Mouse (Mus musculus): ENCODE results near the gene Zfp784. TPM values are rescaled to one million over a fixed set of nuclear protein-coding genes. Genes with fewer than 3 reads are reported as not detected.
"Not testable (repeated sequence)": the region's sequence is repeated elsewhere in the genome, so short reads cannot be mapped to it uniquely, and the experiment has no call there.

The Zfp784 gene
- polyA plus RNA-seq, 1 experiment from 2014 or later: 3.3 TPM

DNA sequence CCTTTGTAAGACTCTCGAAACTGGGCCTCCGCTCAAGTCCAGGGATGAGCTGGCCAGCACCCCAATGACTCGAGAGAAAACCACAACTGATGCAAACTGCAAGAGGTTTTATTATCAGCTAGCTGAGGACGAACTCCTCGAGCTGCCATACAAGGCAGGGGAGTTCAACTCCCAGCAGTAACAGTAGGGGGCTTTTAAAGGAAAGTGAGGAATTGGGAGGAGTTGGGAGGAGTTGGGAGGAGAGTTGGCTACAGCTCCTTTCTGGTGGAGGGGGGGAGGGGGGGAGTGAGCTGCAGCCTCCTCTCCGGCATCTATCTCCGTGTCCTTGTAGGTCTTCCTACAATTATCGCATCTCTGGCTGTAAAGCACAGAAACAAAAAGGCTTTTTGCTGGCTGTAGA lies 35.4 kb downstream of the Zfp784 start:
- not testable (repeated sequence) for H3K27ac ChIP-seq (replicated peaks; ENCODE audit: low read depth, low read length); ATAC-seq (replicated peaks; ENCODE audit: insufficient number of reproducible peaks, low FRiP score, low TSS enrichment, low read depth); H3K4me2 ChIP-seq (ENCODE audit: low read depth, low read length); DNase-seq (ENCODE audit: low spot score); H3K9ac ChIP-seq (replicated peaks; ENCODE audit: low read length); H3K4me3 ChIP-seq (ENCODE audit: low read depth, low read length); H3K9me3 ChIP-seq (replicated peaks; ENCODE audit: control insufficient read depth, low read length); H3K4me1 ChIP-seq (ENCODE audit: control insufficient read depth, insufficient read depth, low read length); H3K27me3 ChIP-seq (ENCODE audit: control insufficient read depth, insufficient read depth, low read length)
- 68% methylated on average over 8 of the region's 8 CpGs for WGBS
- H3K36me3 ChIP-seq (replicated peaks; ENCODE audit: control insufficient read depth, insufficient read depth, low read depth, low read length): peaks cover 12% of the 10 kb centered on the region

DNA sequence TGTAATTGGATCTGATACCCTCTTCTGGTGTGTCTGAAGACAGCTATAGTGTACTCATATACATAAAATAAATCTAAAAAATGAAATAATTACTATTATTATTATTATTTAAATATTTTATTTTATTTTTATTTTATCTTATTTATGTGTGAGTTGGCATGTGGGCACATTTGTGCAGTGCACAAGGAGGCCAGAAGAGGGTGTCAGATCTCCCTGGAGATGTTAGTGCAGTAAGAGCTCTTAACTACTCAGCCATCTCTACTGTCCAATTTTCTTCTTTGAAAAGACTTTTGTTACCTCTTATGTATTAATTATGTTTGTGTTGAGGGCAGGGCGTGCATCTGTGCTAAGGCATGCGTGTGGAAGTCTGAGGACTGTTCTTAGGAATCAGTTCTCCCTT lies 38.4 kb downstream of the Zfp784 start:
- Histone ChIP-seq H3K9ac (replicated peaks; ENCODE audit: low read length) (no peak overlapping the region), H3K27me3 (ENCODE audit: control insufficient read depth, insufficient read depth, low read length) (no peaks in the 10 kb centered on the region; the same call in 1 of the 2 replicates), H3K4me2 (ENCODE audit: low read depth, low read length) (no peak overlapping the region), H3K27ac (replicated peaks; ENCODE audit: low read depth, low read length) (no peak overlapping the region), H3K4me1 (ENCODE audit: control insufficient read depth, insufficient read depth, low read length) (no peaks in the 10 kb centered on the region), H3K9me3 (replicated peaks; ENCODE audit: control insufficient read depth, low read length) (no peaks in the 10 kb centered on the region), H3K4me3 (ENCODE audit: low read depth, low read length) (no peak overlapping the region), H3K36me3 (replicated peaks; ENCODE audit: control insufficient read depth, insufficient read depth, low read depth, low read length) (no peaks in the 10 kb centered on the region)
- DNase-seq (ENCODE audit: low spot score): no peak
- 73% methylated on average over 2 of the region's 2 CpGs for WGBS
- ATAC-seq (replicated peaks; ENCODE audit: insufficient number of reproducible peaks, low FRiP score, low TSS enrichment, low read depth): no peak

DNA sequence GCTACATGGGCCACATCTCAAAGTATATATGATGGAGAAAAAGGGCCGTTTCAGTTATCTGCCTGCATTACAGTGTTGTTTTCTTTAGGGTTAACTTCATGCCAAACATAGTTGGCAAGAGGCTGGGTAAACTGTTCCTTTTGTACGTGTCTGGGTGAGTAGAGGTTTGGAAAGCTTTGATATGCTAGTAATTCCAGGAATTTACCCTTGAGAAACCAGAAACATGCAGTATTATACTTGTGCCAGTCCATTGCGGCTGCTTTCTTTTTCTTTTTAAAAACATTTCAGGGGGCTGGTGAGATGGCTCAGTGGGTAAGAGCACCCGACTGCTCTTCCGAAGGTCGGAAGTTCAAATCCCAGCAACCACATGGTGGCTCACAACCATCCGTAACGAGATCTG lies 41.3 kb downstream of the Zfp784 start:
- H3K27me3 ChIP-seq (ENCODE audit: control insufficient read depth, insufficient read depth, low read length): peaks cover 21% of the 10 kb centered on the region
- ATAC-seq (replicated peaks; ENCODE audit: insufficient number of reproducible peaks, low FRiP score, low TSS enrichment, low read depth): no peak
- 69% methylated on average over 8 of the region's 8 CpGs for WGBS
- DNase-seq (ENCODE audit: low spot score): no peak
- H3K27ac ChIP-seq (replicated peaks; ENCODE audit: low read depth, low read length): no peak overlapping the region
- H3K4me1 ChIP-seq (ENCODE audit: control insufficient read depth, insufficient read depth, low read length): no peaks in the 10 kb centered on the region
- H3K4me2 ChIP-seq (ENCODE audit: low read depth, low read length): peak overlapping the region; percentile 62
- no peak overlapping the region for H3K9ac ChIP-seq (replicated peaks; ENCODE audit: low read length)
- H3K4me3 ChIP-seq (ENCODE audit: low read depth, low read length): peak overlapping the region; percentile 77
- H3K36me3 ChIP-seq (replicated peaks; ENCODE audit: control insufficient read depth, insufficient read depth, low read depth, low read length): peaks cover 4% of the 10 kb centered on the region; the same call in 1 of the 2 replicates
- no peaks in the 10 kb centered on the region for H3K9me3 ChIP-seq (replicated peaks; ENCODE audit: control insufficient read depth, low read length)

DNA sequence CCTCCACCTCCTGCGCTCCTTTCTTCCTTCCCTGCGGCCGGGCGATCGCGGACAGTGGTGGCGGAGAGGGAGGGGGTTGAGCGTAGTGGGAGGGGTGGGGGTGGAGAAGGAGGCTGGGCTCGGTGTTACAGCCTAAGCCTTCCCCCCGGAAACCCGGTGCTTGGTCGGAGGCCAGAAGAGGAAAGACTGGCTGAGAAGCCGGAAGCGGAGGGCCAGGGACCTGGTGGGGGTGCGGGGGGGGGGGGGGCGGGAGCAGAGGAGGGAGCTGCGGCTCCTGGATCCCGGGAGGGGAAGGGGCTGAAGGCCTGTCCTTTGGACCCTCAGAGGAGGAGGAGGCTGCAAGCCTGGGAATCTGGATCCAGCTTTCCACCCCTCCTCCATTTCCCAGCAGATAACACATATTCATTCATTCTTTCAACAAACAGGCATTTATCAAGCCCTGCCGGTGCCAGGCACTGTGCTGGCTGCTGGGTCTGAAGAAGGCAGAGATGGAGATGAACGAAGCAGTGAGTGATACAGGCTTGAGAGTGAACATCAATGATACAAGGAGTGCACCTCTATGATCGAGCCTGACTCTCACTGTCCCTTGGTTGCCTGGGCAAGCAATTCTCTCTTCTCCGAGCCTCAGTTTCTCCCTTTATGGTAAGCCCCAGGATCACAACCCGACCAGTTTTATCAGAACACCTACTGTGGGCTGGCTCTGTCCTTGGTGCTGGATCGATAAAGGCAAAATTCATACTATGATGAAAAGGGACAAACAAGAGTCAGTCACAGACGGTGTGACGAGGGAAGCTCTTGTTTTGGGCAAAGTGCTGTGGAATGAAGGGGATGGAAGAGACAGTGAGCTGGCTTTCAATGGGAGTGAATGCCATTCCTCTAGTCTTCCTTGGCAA lies 42.0 kb downstream of the Zfp784 start, which contains the start of gene Zfp579:
Zfp579 (minus strand) TSS at position 156 of the 893 bp plus-strand sequence.
- Histone ChIP-seq H3K4me2 (ENCODE audit: low read depth, low read length) (peak within 1 kb of the TSS; percentile 62), H3K9ac (replicated peaks; ENCODE audit: low read length) (peak within 1 kb of the TSS; percentile 89), H3K4me1 (ENCODE audit: control insufficient read depth, insufficient read depth, low read length) (no peaks in the 10 kb centered on the region), H3K27ac (replicated peaks; ENCODE audit: low read depth, low read length) (no peak within 1 kb of the TSS), H3K36me3 (replicated peaks; ENCODE audit: control insufficient read depth, insufficient read depth, low read depth, low read length) (peaks cover 4% of the 10 kb centered on the region; the same call in 1 of the 2 replicates), H3K4me3 (ENCODE audit: low read depth, low read length) (peak within 1 kb of the TSS; percentile 77), H3K9me3 (replicated peaks; ENCODE audit: control insufficient read depth, low read length) (no peaks in the 10 kb centered on the region), H3K27me3 (ENCODE audit: control insufficient read depth, insufficient read depth, low read length) (peaks cover 21% of the 10 kb centered on the region)
- 6% methylated on average over 18 of the region's 26 CpGs for WGBS
- DNase-seq (ENCODE audit: low spot score) (peak; percentile 92), ATAC-seq (replicated peaks; ENCODE audit: insufficient number of reproducible peaks, low FRiP score, low TSS enrichment, low read depth) (peak; percentile 85)

DNA sequence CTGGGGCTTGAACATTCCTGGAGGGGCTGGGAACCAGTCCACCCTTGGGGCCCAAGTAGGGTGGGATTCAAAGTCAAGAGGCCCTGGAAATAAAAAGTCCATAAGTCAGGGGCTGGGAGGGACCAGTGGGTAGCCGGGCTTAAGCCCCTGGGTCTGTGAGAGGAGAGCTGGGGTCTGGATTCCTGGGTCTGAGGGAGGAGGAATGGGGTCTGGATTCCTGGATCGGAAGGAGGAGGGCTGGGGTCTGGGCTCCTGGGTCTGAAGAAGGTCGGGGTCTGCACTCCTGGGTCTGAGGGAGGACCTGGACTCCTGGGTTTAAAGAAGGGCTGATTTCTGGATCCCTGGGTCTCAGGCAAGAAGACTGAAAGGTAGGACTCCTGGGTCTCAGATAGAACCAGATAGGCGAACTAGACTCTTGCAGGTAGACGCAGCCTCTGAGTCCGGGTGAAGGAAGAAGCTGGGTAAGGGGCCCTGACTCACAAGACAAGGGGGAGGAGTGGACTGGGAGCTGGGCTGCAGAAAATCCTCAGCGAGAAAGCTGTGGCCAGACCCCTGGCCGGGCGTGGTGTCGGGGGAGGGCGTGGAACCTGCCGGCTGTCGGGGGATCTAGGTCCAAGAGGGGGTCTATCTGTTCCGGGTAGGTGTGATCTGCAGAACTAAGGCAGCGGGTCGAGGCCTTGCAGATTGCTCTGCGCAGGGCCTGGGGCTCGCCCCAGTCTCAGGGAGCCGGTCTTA lies 42.8 kb downstream of the Zfp784 start:
- ATAC-seq (replicated peaks; ENCODE audit: insufficient number of reproducible peaks, low FRiP score, low TSS enrichment, low read depth): no peak; the same call in 1 of the 2 replicates
- Histone ChIP-seq H3K9ac (replicated peaks; ENCODE audit: low read length) (peak overlapping the region; percentile 89), H3K4me2 (ENCODE audit: low read depth, low read length) (peak overlapping the region; percentile 62), H3K27me3 (ENCODE audit: control insufficient read depth, insufficient read depth, low read length) (peaks cover 21% of the 10 kb centered on the region), H3K4me3 (ENCODE audit: low read depth, low read length) (peak overlapping the region; percentile 77), H3K9me3 (replicated peaks; ENCODE audit: control insufficient read depth, low read length) (no peaks in the 10 kb centered on the region), H3K4me1 (ENCODE audit: control insufficient read depth, insufficient read depth, low read length) (no peaks in the 10 kb centered on the region), H3K27ac (replicated peaks; ENCODE audit: low read depth, low read length) (no peak overlapping the region), H3K36me3 (replicated peaks; ENCODE audit: control insufficient read depth, insufficient read depth, low read depth, low read length) (peaks cover 4% of the 10 kb centered on the region; the same call in 1 of the 2 replicates)
- DNase-seq (ENCODE audit: low spot score): no peak
- WGBS: 5% methylated on average over 19 of the region's 19 CpGs

DNA sequence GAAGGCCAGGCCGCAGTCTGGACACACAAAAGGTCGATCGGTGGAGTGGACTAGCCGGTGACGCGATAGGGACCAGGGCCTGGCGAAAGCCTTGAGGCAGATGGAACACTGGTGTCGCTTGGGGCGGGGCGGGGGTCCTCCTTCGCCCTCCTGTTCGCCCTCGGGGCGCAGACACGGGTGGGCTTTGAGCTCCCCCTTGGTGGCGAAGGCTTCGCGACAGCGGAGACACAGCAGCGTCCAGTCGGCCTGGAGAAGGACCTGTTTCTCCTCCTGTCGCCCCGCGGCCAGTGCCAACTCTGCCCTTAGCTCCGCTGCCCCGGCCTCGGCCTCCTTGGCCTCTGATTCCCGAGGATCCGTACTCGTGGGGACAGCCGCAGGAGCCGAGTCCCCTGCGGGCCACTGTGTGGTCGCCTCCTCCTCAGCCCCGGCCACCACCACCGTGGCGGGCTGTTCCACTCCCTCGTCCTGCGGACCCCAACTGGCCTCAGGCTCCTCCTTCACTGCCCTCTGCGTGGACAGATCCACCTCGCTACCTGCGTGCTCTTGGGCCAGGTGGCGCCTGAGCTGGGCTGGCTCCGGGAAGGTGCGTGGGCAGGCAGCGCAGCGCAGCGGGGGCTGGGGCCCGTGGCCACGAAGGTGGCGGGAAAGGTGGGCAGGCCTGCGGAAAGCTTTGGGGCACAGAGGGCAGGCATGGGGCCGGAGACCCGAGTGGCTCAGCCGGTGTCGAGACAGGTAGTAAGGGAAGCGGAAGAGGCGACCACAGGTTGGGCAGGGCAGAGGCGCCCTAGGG lies 44.1 kb downstream of the Zfp784 start:
- H3K4me1 ChIP-seq (ENCODE audit: control insufficient read depth, insufficient read depth, low read length): no peaks in the 10 kb centered on the region
- no peaks in the 10 kb centered on the region for H3K9me3 ChIP-seq (replicated peaks; ENCODE audit: control insufficient read depth, low read length)
- DNase-seq (ENCODE audit: low spot score): no peak
- WGBS: 44% methylated on average over 56 of the region's 59 CpGs
- peaks cover 21% of the 10 kb centered on the region for H3K27me3 ChIP-seq (ENCODE audit: control insufficient read depth, insufficient read depth, low read length)
- H3K4me3 ChIP-seq (ENCODE audit: low read depth, low read length): peak overlapping the region; percentile 8; the same call in 1 of the 2 replicates
- peak overlapping the region; percentile 9; the same call in 1 of the 2 replicates for H3K9ac ChIP-seq (replicated peaks; ENCODE audit: low read length)
- H3K27ac ChIP-seq (replicated peaks; ENCODE audit: low read depth, low read length): no peak overlapping the region
- peak overlapping the region; percentile 21; the same call in 1 of the 2 replicates for H3K4me2 ChIP-seq (ENCODE audit: low read depth, low read length)
- no peak for ATAC-seq (replicated peaks; ENCODE audit: insufficient number of reproducible peaks, low FRiP score, low TSS enrichment, low read depth)
- H3K36me3 ChIP-seq (replicated peaks; ENCODE audit: control insufficient read depth, insufficient read depth, low read depth, low read length): peaks cover 4% of the 10 kb centered on the region; the same call in 1 of the 2 replicates

DNA sequence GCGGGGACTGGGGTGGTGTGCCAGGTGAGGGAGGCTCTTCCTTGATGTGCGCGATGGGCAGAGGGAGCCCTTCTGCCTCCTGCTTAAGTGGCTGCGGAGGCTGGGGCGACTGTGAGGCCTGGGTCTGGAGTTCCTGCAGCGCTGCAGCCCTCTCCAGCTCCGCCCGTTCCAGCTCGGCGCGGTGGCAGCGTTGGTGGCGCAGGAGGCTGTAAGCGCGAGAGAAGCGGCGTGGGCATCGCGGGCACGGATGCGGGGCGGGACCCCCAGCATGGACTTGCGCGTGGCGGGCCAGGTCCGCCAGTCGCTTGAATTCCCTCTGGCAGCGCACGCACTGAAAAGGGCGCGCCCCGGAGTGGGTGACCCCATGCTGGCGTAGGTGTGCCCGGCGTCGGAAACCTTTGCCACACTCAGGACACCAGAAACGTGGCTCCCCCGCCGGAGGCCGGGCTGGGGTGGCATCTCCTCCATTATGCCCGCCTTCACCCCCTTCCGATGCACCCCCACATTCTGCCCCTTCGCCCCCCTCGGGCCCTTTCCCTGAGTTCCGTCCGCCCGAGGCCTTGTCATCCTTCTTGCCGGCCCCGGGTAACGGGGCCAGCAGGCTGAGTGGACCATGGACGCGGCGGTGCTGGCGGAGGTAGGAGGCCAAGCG lies 44.8 kb downstream of the Zfp784 start:
- Histone ChIP-seq H3K27ac (replicated peaks; ENCODE audit: low read depth, low read length) (no peak overlapping the region), H3K4me1 (ENCODE audit: control insufficient read depth, insufficient read depth, low read length) (no peaks in the 10 kb centered on the region), H3K27me3 (ENCODE audit: control insufficient read depth, insufficient read depth, low read length) (peaks cover 21% of the 10 kb centered on the region), H3K4me2 (ENCODE audit: low read depth, low read length) (peak overlapping the region; percentile 21; the same call in 1 of the 2 replicates), H3K36me3 (replicated peaks; ENCODE audit: control insufficient read depth, insufficient read depth, low read depth, low read length) (peaks cover 4% of the 10 kb centered on the region; the same call in 1 of the 2 replicates), H3K9me3 (replicated peaks; ENCODE audit: control insufficient read depth, low read length) (no peaks in the 10 kb centered on the region), H3K9ac (replicated peaks; ENCODE audit: low read length) (peak overlapping the region; percentile 9; the same call in 1 of the 2 replicates), H3K4me3 (ENCODE audit: low read depth, low read length) (no peak overlapping the region)
- no peak for DNase-seq (ENCODE audit: low spot score)
- ATAC-seq (replicated peaks; ENCODE audit: insufficient number of reproducible peaks, low FRiP score, low TSS enrichment, low read depth): no peak
- 29% methylated on average over 44 of the region's 55 CpGs for WGBS
